Comparison of ENCODE assay signal across 8 mouse cellular contexts in genomic region chr3:138490034-138490337, GRCm38 (mm10). TPM values are rescaled to one million over a fixed set of nuclear protein-coding genes. Genes with fewer than 3 reads are reported as not detected.
DNase-seq lines count a peak whose midpoint lies in the region; ATAC-seq lines count a peak whose summit lies in the region.

No protein-coding gene starts in this region.

- DNase-seq in lung, postnatal 10 days = no peak
- DNase-seq in forebrain, embryonic 10.5 days (ENCODE audit: extremely low spot score, low spot score) = no peak
- no peak for DNase-seq in spleen, adult 18-20 months
- no peak for DNase-seq in right cerebral cortex, postnatal 4 days
- DNase-seq in left cerebral cortex, postnatal 4 days = no peak

- 0 out of 2 replicates have a peak overlapping the region, but pooled peaks have one; percentile 27 for H3K27ac ChIP-seq in lung, embryonic 16.5 days (ENCODE audit: low read length)
- H3K27ac ChIP-seq in forebrain, embryonic 10.5 days = peak overlapping the region; percentile 93
- H3K27ac ChIP-seq in intestine, embryonic 16.5 days (ENCODE audit: low read length) = no peak overlapping the region
- H3K27ac ChIP-seq in neural tube, embryonic 13.5 days (replicated peaks) = peak overlapping the region; percentile 29; the same call in 1 of the 2 replicates

- H3K4me3 ChIP-seq in lung, embryonic 16.5 days (ENCODE audit: low read length) = peak overlapping the region; percentile 89
- peak overlapping the region; percentile 91 for H3K4me3 ChIP-seq in forebrain, embryonic 10.5 days
- H3K4me3 ChIP-seq in intestine, embryonic 16.5 days (ENCODE audit: low read length) = peak overlapping the region; percentile 90
- peak overlapping the region; percentile 64 for H3K4me3 ChIP-seq in neural tube, embryonic 13.5 days

- H3K4me2 ChIP-seq in lung, embryonic 16.5 days (ENCODE audit: low read depth, low read length) = peak overlapping the region; percentile 66
- H3K4me2 ChIP-seq in intestine, embryonic 16.5 days (ENCODE audit: low read depth, low read length) = peak overlapping the region; percentile 42
- H3K4me2 ChIP-seq in neural tube, embryonic 13.5 days = peak overlapping the region; percentile 66

- peaks cover 5% of the 10 kb centered on the region; the same call in 1 of the 2 replicates for H3K36me3 ChIP-seq in lung, embryonic 16.5 days (ENCODE audit: control insufficient read depth, insufficient read depth, low read length)
- peaks cover 26% of the 10 kb centered on the region for H3K36me3 ChIP-seq in forebrain, embryonic 10.5 days (replicated peaks)
- H3K36me3 ChIP-seq in intestine, embryonic 16.5 days (ENCODE audit: control insufficient read depth, insufficient read depth, low read length) = peaks cover 5% of the 10 kb centered on the region; the same call in 1 of the 2 replicates
- H3K36me3 ChIP-seq in neural tube, embryonic 13.5 days = peaks cover 7% of the 10 kb centered on the region

- H3K4me1 ChIP-seq in lung, embryonic 16.5 days (replicated peaks; ENCODE audit: control insufficient read depth, insufficient read depth, low read length) = peaks cover 14% of the 10 kb centered on the region
- H3K4me1 ChIP-seq in forebrain, embryonic 10.5 days = peaks cover 16% of the 10 kb centered on the region
- H3K4me1 ChIP-seq in intestine, embryonic 16.5 days (ENCODE audit: control insufficient read depth, insufficient read depth, low read length) = peaks cover 4% of the 10 kb centered on the region
- H3K4me1 ChIP-seq in neural tube, embryonic 13.5 days (replicated peaks) = peaks cover 17% of the 10 kb centered on the region

- no peaks in the 10 kb centered on the region for H3K9me3 ChIP-seq in lung, embryonic 16.5 days (ENCODE audit: control insufficient read depth, low read length)
- no peaks in the 10 kb centered on the region; the same call in 1 of the 2 replicates for H3K9me3 ChIP-seq in forebrain, embryonic 10.5 days
- no peaks in the 10 kb centered on the region for H3K9me3 ChIP-seq in intestine, embryonic 16.5 days (ENCODE audit: control insufficient read depth, low read length)
- H3K9me3 ChIP-seq in neural tube, embryonic 13.5 days = no peaks in the 10 kb centered on the region

- intact Hi-C loops in left cerebral cortex, postnatal 4 days (cut with DNase I) = no loop called here

- peak overlapping the region; percentile 76 for H3K9ac ChIP-seq in lung, embryonic 16.5 days (ENCODE audit: low read length)
- peak overlapping the region; percentile 59 for H3K9ac ChIP-seq in intestine, embryonic 16.5 days (ENCODE audit: low read depth, low read length)
- peak overlapping the region; percentile 70 for H3K9ac ChIP-seq in neural tube, embryonic 13.5 days

- WGBS in lung, embryonic 16.5 days = 14% methylated on average over 6 of the region's 6 CpGs
- WGBS in forebrain, embryonic 10.5 days = 34% methylated on average over 6 of the region's 6 CpGs
- 22% methylated on average over 6 of the region's 6 CpGs for WGBS in intestine, embryonic 16.5 days
- WGBS in neural tube, embryonic 13.5 days = 24% methylated on average over 6 of the region's 6 CpGs

- no peaks in the 10 kb centered on the region for H3K27me3 ChIP-seq in lung, embryonic 16.5 days (ENCODE audit: control insufficient read depth, insufficient read depth, low read depth, low read length)
- H3K27me3 ChIP-seq in forebrain, embryonic 10.5 days (ENCODE audit: poor library complexity, severe bottlenecking) = no peaks in the 10 kb centered on the region
- H3K27me3 ChIP-seq in intestine, embryonic 16.5 days (replicated peaks; ENCODE audit: control insufficient read depth, insufficient read depth, low read length) = no peaks in the 10 kb centered on the region
- no peaks in the 10 kb centered on the region for H3K27me3 ChIP-seq in neural tube, embryonic 13.5 days

- no peak for ATAC-seq in lung, embryonic 16.5 days (ENCODE audit: low read depth)
- ATAC-seq in intestine, embryonic 16.5 days = no peak
- ATAC-seq in neural tube, embryonic 13.5 days (ENCODE audit: low read depth) = peak; percentile 21; the same call in 1 of the 2 replicates

RNA-seq across cellular contexts. Expression of gene Metap1, which starts 0.7 kb away (rescaled TPM):
- 46.6 and 48.2 TPM in 2 replicates for polyA plus RNA-seq in lung, embryonic 16.5 days (2015; fragmentation: Nextera tagmentation; extraction: Ambion mirVana)
- 45.2 and 45.9 TPM in 2 replicates for polyA plus RNA-seq in forebrain, embryonic 10.5 days (2016; fragmentation: Nextera tagmentation; extraction: Ambion mirVana)
- 48.0 and 49.7 TPM in 2 replicates for polyA plus RNA-seq in intestine, embryonic 16.5 days (2015; fragmentation: Nextera tagmentation; extraction: Ambion mirVana)
- 46.1 and 53.1 TPM in 2 replicates for polyA plus RNA-seq in neural tube, embryonic 13.5 days (2015; fragmentation: Nextera tagmentation; extraction: Ambion mirVana)
- 10 to 100 TPM; 62.7 to 64.6 TPM for total RNA-seq in left cerebral cortex, postnatal 4 days (2021)

RNA-seq across cellular contexts. Expression of gene Eif4e, which starts 36.0 kb away (rescaled TPM):
- 306 and 326 TPM in 2 replicates for polyA plus RNA-seq in lung, embryonic 16.5 days (2015; fragmentation: Nextera tagmentation; extraction: Ambion mirVana)
- polyA plus RNA-seq in forebrain, embryonic 10.5 days (2016; fragmentation: Nextera tagmentation; extraction: Ambion mirVana) = 546 and 574 TPM in 2 replicates
- 271 and 298 TPM in 2 replicates for polyA plus RNA-seq in intestine, embryonic 16.5 days (2015; fragmentation: Nextera tagmentation; extraction: Ambion mirVana)
- 300 and 384 TPM in 2 replicates for polyA plus RNA-seq in neural tube, embryonic 13.5 days (2015; fragmentation: Nextera tagmentation; extraction: Ambion mirVana)
- 100 to 1,000 TPM; 174 to 192 TPM for total RNA-seq in left cerebral cortex, postnatal 4 days (2021)

RNA-seq across cellular contexts. Expression of gene Adh5, which starts 47.1 kb away (rescaled TPM):
- 212 and 215 TPM in 2 replicates for polyA plus RNA-seq in lung, embryonic 16.5 days (2015; fragmentation: Nextera tagmentation; extraction: Ambion mirVana)
- polyA plus RNA-seq in forebrain, embryonic 10.5 days (2016; fragmentation: Nextera tagmentation; extraction: Ambion mirVana) = 276 and 281 TPM in 2 replicates
- 220 and 233 TPM in 2 replicates for polyA plus RNA-seq in intestine, embryonic 16.5 days (2015; fragmentation: Nextera tagmentation; extraction: Ambion mirVana)
- polyA plus RNA-seq in neural tube, embryonic 13.5 days (2015; fragmentation: Nextera tagmentation; extraction: Ambion mirVana) = 218 and 255 TPM in 2 replicates
- total RNA-seq in left cerebral cortex, postnatal 4 days (2021) = 100 to 1,000 TPM; 120 to 122 TPM
